Mouse (Mus musculus): Measurements from ENCODE around the gene Spats2. TPM values are rescaled to one million over a fixed set of nuclear protein-coding genes. Genes with fewer than 3 reads are reported as not detected.

Spats2 gene
- polyA plus RNA-seq, 1 experiment from 2014 or later = 65.6 TPM

DNA sequence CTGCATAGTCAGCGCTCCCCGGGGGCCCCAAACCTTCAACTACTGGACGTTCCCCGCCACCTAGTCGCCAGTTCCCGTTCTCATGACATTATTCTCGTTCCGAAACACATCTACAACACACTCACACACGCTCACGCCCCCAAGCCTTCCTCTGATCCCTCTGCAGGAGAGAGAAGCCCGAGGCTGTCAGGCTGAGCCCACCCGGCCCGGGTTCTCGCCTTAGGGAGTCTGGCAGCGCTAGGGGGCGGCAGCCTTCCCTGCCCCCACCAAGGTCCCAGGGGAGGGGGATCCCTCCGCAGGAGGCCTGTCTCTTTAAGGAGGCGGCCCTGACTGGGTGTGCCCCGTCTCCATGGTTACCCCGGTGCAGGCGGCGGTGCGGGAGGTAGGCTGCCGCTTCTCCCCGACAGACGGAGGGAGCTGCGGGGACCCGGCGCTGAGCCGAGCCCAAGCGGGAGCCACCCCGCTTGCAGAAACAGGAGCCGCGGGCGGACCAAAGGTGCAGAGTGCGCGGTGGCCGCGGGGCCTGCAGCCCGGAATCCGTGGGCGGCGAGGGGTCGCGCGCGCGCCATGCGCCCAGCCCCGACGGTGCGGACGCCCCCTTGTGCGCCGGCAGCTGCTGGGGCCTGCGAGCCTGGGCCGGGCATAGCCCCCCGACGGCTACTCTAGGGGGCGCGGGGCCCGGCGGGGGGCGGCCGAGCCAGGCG is 98.6 kb downstream of the Spats2 start, which contains the start of gene Kcnh3:
Gene Kcnh3 (plus strand): TSS at position 654 of the 704 bp plus-strand sequence.
- Histone ChIP-seq H3K4me1 (ENCODE audit: control insufficient read depth, insufficient read depth, low read length) (peaks cover 22% of the 10 kb centered on the region), H3K27me3 (ENCODE audit: control insufficient read depth, insufficient read depth, low read length) (peaks cover 80% of the 10 kb centered on the region), H3K4me2 (peak within 1 kb of the TSS; percentile 40), H3K9me3 (ENCODE audit: control insufficient read depth, low read length) (no peaks in the 10 kb centered on the region), H3K27ac (ENCODE audit: low read depth, low read length) (no peak within 1 kb of the TSS), H3K4me3 (ENCODE audit: low read depth, low read length) (peak within 1 kb of the TSS; percentile 28), H3K36me3 (ENCODE audit: control insufficient read depth, insufficient read depth, low read length) (no peaks in the 10 kb centered on the region), H3K9ac (ENCODE audit: low read length) (peak within 1 kb of the TSS; percentile 9; the same call in 1 of the 2 replicates)
- peak; percentile 60 for ATAC-seq (ENCODE audit: low FRiP score)
- peak; percentile 97 for DNase-seq (ENCODE audit: low spot score, missing footprints)
- WGBS = under 1% methylated on average over 55 of the region's 66 CpGs

DNA sequence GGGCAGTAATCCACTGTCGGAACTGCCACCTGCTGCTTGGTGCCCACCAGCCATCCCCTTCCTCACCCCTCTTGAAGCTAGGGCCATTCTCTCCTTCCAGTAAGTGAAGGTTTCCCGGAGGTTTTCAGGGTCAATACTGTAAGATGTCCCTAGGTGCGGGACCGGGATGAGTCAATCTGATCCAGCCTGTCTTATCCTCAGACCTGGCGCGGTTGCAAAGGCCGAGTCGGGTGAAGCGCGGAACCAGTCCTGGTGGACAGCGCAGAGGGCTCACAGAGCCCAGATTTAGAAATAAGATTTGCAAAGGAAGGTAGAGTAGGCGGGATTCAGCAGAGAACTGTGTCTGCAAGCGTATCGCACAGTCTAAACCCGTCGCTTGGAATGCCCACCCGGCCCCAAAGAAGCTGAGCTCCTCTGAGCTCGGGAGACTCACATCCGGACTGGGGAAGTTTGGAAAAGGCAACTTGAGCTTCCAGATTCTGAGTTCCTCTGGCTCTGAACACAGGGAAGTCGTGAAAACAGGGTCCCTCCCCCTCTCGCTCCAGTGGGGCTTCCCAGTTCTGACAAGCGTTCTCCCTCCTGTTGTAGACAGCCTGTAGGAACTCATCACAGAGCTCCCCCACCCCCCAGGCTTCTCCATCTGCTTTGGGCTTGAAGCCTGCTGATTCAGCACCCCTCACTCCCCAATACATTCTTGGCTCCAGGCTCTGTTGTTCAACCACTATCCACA is 99.5 kb downstream of the Spats2 start:
- peaks cover 80% of the 10 kb centered on the region for H3K27me3 ChIP-seq (ENCODE audit: control insufficient read depth, insufficient read depth, low read length)
- no peaks in the 10 kb centered on the region for H3K36me3 ChIP-seq (ENCODE audit: control insufficient read depth, insufficient read depth, low read length)
- DNase-seq (ENCODE audit: low spot score, missing footprints) = peak; percentile 95
- H3K27ac ChIP-seq (ENCODE audit: low read depth, low read length) = no peak overlapping the region
- no peak for ATAC-seq (ENCODE audit: low FRiP score)
- H3K9me3 ChIP-seq (ENCODE audit: control insufficient read depth, low read length) = no peaks in the 10 kb centered on the region
- H3K4me3 ChIP-seq (ENCODE audit: low read depth, low read length) = peak overlapping the region; percentile 28; the same call in 1 of the 2 replicates
- H3K9ac ChIP-seq (ENCODE audit: low read length) = no peak overlapping the region
- H3K4me2 ChIP-seq = no peak overlapping the region
- WGBS = under 1% methylated on average over 21 of the region's 22 CpGs
- peaks cover 22% of the 10 kb centered on the region for H3K4me1 ChIP-seq (ENCODE audit: control insufficient read depth, insufficient read depth, low read length)

DNA sequence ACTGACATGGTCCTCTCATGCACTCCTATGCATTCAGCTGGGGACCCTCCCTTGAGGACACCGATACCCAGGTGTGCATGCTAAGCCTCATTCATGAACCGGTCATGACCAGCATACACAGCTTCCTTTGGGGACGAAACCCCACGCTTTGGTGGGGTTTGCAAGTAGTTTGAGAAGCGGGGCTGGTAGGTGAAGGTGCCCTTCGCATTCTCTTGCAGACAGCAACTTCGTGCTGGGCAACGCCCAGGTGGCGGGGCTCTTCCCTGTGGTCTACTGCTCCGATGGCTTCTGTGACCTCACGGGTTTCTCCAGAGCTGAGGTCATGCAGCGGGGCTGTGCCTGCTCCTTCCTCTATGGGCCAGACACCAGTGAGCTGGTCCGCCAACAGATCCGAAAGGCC is 100.4 kb downstream of the Spats2 start:
- no peak overlapping the region for H3K27ac ChIP-seq (ENCODE audit: low read depth, low read length)
- H3K4me1 ChIP-seq (ENCODE audit: control insufficient read depth, insufficient read depth, low read length) = peaks cover 22% of the 10 kb centered on the region
- no peaks in the 10 kb centered on the region for H3K36me3 ChIP-seq (ENCODE audit: control insufficient read depth, insufficient read depth, low read length)
- WGBS = 18% methylated on average over 14 of the region's 14 CpGs
- peaks cover 80% of the 10 kb centered on the region for H3K27me3 ChIP-seq (ENCODE audit: control insufficient read depth, insufficient read depth, low read length)
- no peak overlapping the region for H3K4me3 ChIP-seq (ENCODE audit: low read depth, low read length)
- ATAC-seq (ENCODE audit: low FRiP score) = no peak
- no peak overlapping the region for H3K4me2 ChIP-seq
- no peaks in the 10 kb centered on the region for H3K9me3 ChIP-seq (ENCODE audit: control insufficient read depth, low read length)
- no peak overlapping the region for H3K9ac ChIP-seq (ENCODE audit: low read length)
- DNase-seq (ENCODE audit: low spot score, missing footprints) = no peak

- peaks cover 21% of the 10 kb centered on the region for H3K27me3 ChIP-seq (ENCODE audit: control insufficient read depth, insufficient read depth, low read length)
- H3K4me3 ChIP-seq (ENCODE audit: low read depth, low read length) = no peak overlapping the region
- DNase-seq (ENCODE audit: low spot score, missing footprints) (no peak), ATAC-seq (ENCODE audit: low FRiP score) (no peak)
- H3K9me3 ChIP-seq (ENCODE audit: control insufficient read depth, low read length) = no peaks in the 10 kb centered on the region
- no peak overlapping the region for H3K27ac ChIP-seq (ENCODE audit: low read depth, low read length)
- H3K4me1 ChIP-seq (ENCODE audit: control insufficient read depth, insufficient read depth, low read length) = no peaks in the 10 kb centered on the region
- no peaks in the 10 kb centered on the region for H3K36me3 ChIP-seq (ENCODE audit: control insufficient read depth, insufficient read depth, low read length)
- WGBS = 76% methylated on average over 10 of the region's 10 CpGs
- H3K4me2 ChIP-seq = no peak overlapping the region
- no peak overlapping the region for H3K9ac ChIP-seq (ENCODE audit: low read length)
Observed at GRCm38 (mm10) chr15:99231998-99232397, 106.3 kb downstream of the Spats2 start.

- Histone ChIP-seq H3K27me3 (ENCODE audit: control insufficient read depth, insufficient read depth, low read length) (peaks cover 4% of the 10 kb centered on the region; the same call in 1 of the 2 replicates), H3K36me3 (ENCODE audit: control insufficient read depth, insufficient read depth, low read length) (no peaks in the 10 kb centered on the region), H3K9ac (ENCODE audit: low read length) (no peak overlapping the region), H3K4me3 (ENCODE audit: low read depth, low read length) (no peak overlapping the region), H3K27ac (ENCODE audit: low read depth, low read length) (no peak overlapping the region), H3K4me2 (no peak overlapping the region), H3K4me1 (ENCODE audit: control insufficient read depth, insufficient read depth, low read length) (no peaks in the 10 kb centered on the region), H3K9me3 (ENCODE audit: control insufficient read depth, low read length) (no peaks in the 10 kb centered on the region)
- no peak for ATAC-seq (ENCODE audit: low FRiP score)
- DNase-seq (ENCODE audit: low spot score, missing footprints) = no peak
- 70% methylated on average over 17 of the region's 17 CpGs for WGBS
Observed at GRCm38 (mm10) chr15:99233719-99234118, 108.0 kb downstream of the Spats2 start.

- Histone ChIP-seq H3K9me3 (ENCODE audit: control insufficient read depth, low read length) (no peaks in the 10 kb centered on the region), H3K4me1 (ENCODE audit: control insufficient read depth, insufficient read depth, low read length) (no peaks in the 10 kb centered on the region), H3K4me3 (ENCODE audit: low read depth, low read length) (no peak overlapping the region), H3K9ac (ENCODE audit: low read length) (no peak overlapping the region), H3K27ac (ENCODE audit: low read depth, low read length) (no peak overlapping the region), H3K36me3 (ENCODE audit: control insufficient read depth, insufficient read depth, low read length) (no peaks in the 10 kb centered on the region), H3K4me2 (no peak overlapping the region), H3K27me3 (ENCODE audit: control insufficient read depth, insufficient read depth, low read length) (peaks cover 3% of the 10 kb centered on the region; the same call in 1 of the 2 replicates)
- 60% methylated on average over 12 of the region's 12 CpGs for WGBS
- ATAC-seq (ENCODE audit: low FRiP score) = no peak
- DNase-seq (ENCODE audit: low spot score, missing footprints) = no peak
Observed at GRCm38 (mm10) chr15:99234326-99235010, 108.8 kb downstream of the Spats2 start.

DNA sequence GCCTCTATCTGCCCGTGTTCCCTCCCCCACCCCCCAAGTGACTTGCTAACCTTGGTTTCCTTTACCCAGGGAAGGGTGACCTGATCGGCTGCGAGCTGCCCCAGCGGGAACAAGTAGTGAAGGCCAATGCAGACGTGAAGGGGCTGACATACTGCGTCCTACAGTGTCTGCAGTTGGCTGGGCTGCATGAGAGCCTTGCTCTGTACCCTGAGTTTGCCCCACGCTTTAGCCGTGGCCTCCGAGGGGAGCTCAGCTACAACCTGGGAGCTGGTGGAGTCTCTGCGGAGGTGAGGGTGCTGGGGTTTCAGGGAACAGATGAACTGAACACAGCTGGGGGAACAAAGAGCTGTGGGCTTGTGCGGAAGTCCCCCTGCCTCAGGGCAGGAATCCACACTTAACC is 112.3 kb downstream of the Spats2 start:
- WGBS = 72% methylated on average over 11 of the region's 11 CpGs
- Histone ChIP-seq H3K36me3 (ENCODE audit: control insufficient read depth, insufficient read depth, low read length) (peaks cover 2% of the 10 kb centered on the region; the same call in 1 of the 2 replicates), H3K27ac (ENCODE audit: low read depth, low read length) (no peak overlapping the region), H3K9ac (ENCODE audit: low read length) (no peak overlapping the region), H3K4me3 (ENCODE audit: low read depth, low read length) (no peak overlapping the region), H3K4me1 (ENCODE audit: control insufficient read depth, insufficient read depth, low read length) (no peaks in the 10 kb centered on the region), H3K4me2 (no peak overlapping the region), H3K9me3 (ENCODE audit: control insufficient read depth, low read length) (no peaks in the 10 kb centered on the region), H3K27me3 (ENCODE audit: control insufficient read depth, insufficient read depth, low read length) (no peaks in the 10 kb centered on the region)
- no peak for ATAC-seq (ENCODE audit: low FRiP score)
- DNase-seq (ENCODE audit: low spot score, missing footprints) = no peak

DNA sequence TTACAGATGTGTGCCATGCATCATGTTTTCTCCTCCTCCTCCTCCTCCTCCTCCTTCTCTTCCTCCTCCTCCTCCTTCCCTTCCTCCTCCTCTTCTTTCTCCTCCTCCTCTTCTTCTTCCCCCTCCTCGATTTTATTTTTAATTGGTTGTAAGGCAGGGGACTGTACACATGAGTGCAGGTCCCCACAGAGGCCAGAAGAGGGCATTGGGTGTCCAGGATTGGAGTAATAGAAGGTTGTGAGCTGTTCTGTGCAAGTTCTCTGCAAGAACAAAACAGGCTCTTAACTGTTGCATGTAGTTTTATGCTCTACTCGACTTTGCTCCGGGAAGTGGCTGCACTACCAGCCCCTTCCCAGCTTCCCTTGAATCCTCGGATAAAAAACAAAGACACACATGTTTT is 114.4 kb downstream of the Spats2 start:
- WGBS = 79% methylated on average over 4 of the region's 4 CpGs
- Histone ChIP-seq H3K4me2 (no peak overlapping the region), H3K4me3 (ENCODE audit: low read depth, low read length) (no peak overlapping the region), H3K36me3 (ENCODE audit: control insufficient read depth, insufficient read depth, low read length) (peaks cover 8% of the 10 kb centered on the region; the same call in 1 of the 2 replicates), H3K4me1 (ENCODE audit: control insufficient read depth, insufficient read depth, low read length) (no peaks in the 10 kb centered on the region), H3K27me3 (ENCODE audit: control insufficient read depth, insufficient read depth, low read length) (no peaks in the 10 kb centered on the region), H3K9ac (ENCODE audit: low read length) (no peak overlapping the region), H3K27ac (ENCODE audit: low read depth, low read length) (no peak overlapping the region), H3K9me3 (ENCODE audit: control insufficient read depth, low read length) (no peaks in the 10 kb centered on the region)
- DNase-seq (ENCODE audit: low spot score, missing footprints) (no peak), ATAC-seq (ENCODE audit: low FRiP score) (no peak)

DNA sequence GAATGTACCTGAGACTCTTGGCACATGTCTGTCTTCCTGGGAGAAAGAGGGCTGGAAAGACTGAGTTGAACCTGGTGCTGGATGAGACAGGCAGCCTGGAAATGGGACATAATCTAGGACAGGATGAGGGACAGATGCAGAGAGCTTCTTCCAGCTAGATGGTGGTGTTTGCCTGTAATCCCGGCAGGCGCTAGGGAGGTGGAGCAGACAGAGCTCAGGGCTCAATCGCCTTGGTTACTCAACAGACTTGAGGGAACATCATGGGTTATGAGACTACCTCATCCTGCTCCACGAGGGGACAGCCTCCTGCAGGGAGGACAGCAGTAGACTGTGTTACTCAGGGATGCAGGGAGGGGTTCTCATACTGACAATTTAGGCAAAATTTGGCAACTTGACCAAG is 115.5 kb downstream of the Spats2 start:
- Histone ChIP-seq H3K9ac (ENCODE audit: low read length) (no peak overlapping the region), H3K27ac (ENCODE audit: low read depth, low read length) (no peak overlapping the region), H3K9me3 (ENCODE audit: control insufficient read depth, low read length) (no peaks in the 10 kb centered on the region), H3K27me3 (ENCODE audit: control insufficient read depth, insufficient read depth, low read length) (no peaks in the 10 kb centered on the region), H3K4me2 (no peak overlapping the region), H3K4me1 (ENCODE audit: control insufficient read depth, insufficient read depth, low read length) (no peaks in the 10 kb centered on the region), H3K4me3 (ENCODE audit: low read depth, low read length) (no peak overlapping the region), H3K36me3 (ENCODE audit: control insufficient read depth, insufficient read depth, low read length) (peaks cover 12% of the 10 kb centered on the region)
- no peak for DNase-seq (ENCODE audit: low spot score, missing footprints)
- WGBS = 65% methylated on average over 4 of the region's 4 CpGs
- ATAC-seq (ENCODE audit: low FRiP score) = no peak

Data from midbrain, embryonic 11.5 days (tissue).